Mouse (Mus musculus): ENCODE measurements at regions not wholly inside any gene's neighbourhood (a gene's known extent, or its start where the extent isn't known, plus 50 kb on each side); places are given as distances from the start of the nearest gene placed in this dataset.
A peak's percentile ranks its signal among the peaks of the same experiment; 100 is the strongest.

DNA sequence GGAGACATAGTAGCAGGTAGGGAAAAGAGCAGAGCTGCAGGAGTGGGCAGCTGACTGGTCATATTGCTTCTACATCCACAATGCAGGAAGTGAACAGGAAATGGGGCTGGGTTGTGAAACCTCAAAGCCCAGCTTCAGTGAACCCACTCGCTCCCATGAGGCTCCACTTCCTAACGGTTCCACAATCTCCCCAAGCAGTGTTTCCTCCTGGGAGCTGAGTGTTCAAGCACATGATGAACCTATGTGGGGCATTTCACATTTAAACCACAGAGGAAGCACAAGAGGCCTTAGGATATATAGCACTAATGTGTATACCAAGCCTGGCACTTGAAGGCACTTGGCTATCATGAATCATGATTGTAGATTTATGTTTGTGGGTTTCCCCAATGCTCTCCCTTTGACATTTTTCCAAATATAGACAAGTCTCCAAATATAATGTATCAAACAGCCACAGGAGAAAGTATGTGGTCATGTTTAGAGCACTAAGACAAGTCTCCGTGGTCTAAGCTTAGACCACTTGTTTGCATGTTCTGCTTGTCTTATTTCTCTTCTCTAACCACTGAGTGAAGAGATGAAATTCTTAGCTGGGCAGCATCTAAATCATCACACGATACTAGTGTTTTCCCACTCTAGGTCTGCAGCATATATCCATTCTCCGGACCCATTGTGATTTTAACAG, 734.5 kb upstream of the Lrrc6 start:
- H3K9me3 ChIP-seq (ENCODE audit: control insufficient read depth, low read length), result no peaks in the 10 kb centered on the region
- no peaks in the 10 kb centered on the region for H3K4me1 ChIP-seq (ENCODE audit: control insufficient read depth, insufficient read depth, low read length)
- no peak overlapping the region for H3K4me2 ChIP-seq (ENCODE audit: low read depth, severe bottlenecking)
- H3K27ac ChIP-seq (replicated peaks; ENCODE audit: low read depth, low read length), result no peak overlapping the region
- no peak for DNase-seq (ENCODE audit: low spot score)
- no peak overlapping the region for H3K4me3 ChIP-seq (ENCODE audit: low read depth, low read length)
- no peaks in the 10 kb centered on the region for H3K36me3 ChIP-seq (ENCODE audit: control insufficient read depth, insufficient read depth, low read length)
- no peak for ATAC-seq (ENCODE audit: insufficient number of reproducible peaks, low FRiP score, low TSS enrichment, low read depth)
- H3K9ac ChIP-seq (ENCODE audit: low read length), result no peak overlapping the region
- 84% methylated on average over 5 of the region's 5 CpGs for WGBS
- H3K27me3 ChIP-seq (ENCODE audit: control insufficient read depth, insufficient read depth, low read length), result no peaks in the 10 kb centered on the region

DNA sequence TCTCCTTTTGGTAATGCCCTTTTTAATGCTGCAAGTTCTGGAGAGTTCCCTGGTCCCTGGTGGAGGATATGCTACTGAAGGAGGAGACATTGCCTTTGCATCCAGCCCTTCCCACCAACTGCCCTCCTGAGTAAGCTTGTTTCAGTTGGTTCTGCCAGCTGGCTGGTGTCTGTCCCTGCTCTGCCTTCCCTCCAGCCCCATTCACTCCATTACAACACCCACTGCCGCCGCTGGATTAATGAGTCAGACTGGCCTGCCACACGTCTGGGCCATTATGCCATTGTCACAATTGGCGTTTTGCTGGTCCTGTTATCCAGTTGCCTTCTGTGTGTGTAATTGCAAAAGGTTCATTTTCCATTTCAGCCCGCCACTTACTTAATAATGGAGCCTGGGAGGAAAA, 728.6 kb upstream of the Lrrc6 start:
- Histone ChIP-seq H3K4me3 (ENCODE audit: low read depth, low read length) (no peak overlapping the region), H3K4me2 (ENCODE audit: low read depth, severe bottlenecking) (no peak overlapping the region), H3K27me3 (ENCODE audit: control insufficient read depth, insufficient read depth, low read length) (no peaks in the 10 kb centered on the region), H3K9me3 (ENCODE audit: control insufficient read depth, low read length) (no peaks in the 10 kb centered on the region), H3K36me3 (ENCODE audit: control insufficient read depth, insufficient read depth, low read length) (no peaks in the 10 kb centered on the region), H3K4me1 (ENCODE audit: control insufficient read depth, insufficient read depth, low read length) (no peaks in the 10 kb centered on the region), H3K9ac (ENCODE audit: low read length) (no peak overlapping the region), H3K27ac (replicated peaks; ENCODE audit: low read depth, low read length) (no peak overlapping the region)
- 72% methylated on average over 5 of the region's 5 CpGs for WGBS
- DNase-seq (ENCODE audit: low spot score), result no peak
- ATAC-seq (ENCODE audit: insufficient number of reproducible peaks, low FRiP score, low TSS enrichment, low read depth), result no peak

DNA sequence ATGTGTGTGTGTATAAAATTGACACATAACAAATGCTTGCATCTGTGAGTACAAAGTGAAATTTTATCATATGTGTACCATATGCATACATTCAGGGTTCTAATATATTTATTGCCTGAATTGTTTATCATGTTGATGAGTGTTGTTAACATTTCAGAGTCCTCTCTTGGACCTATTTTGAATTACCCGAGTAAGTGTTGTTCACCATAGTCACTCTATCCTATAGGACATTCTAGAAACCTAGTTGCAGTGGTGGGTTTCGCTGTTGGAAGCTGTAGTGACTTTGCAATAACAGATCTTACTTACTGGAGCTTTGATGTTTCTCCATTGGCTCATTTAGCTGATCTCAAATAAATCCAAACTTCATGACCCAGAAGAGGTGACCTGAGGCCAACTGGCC, 727.9 kb upstream of the Lrrc6 start:
- H3K27ac ChIP-seq (replicated peaks; ENCODE audit: low read depth, low read length), result no peak overlapping the region
- no peaks in the 10 kb centered on the region for H3K4me1 ChIP-seq (ENCODE audit: control insufficient read depth, insufficient read depth, low read length)
- H3K4me3 ChIP-seq (ENCODE audit: low read depth, low read length), result no peak overlapping the region
- no peaks in the 10 kb centered on the region for H3K9me3 ChIP-seq (ENCODE audit: control insufficient read depth, low read length)
- H3K27me3 ChIP-seq (ENCODE audit: control insufficient read depth, insufficient read depth, low read length), result no peaks in the 10 kb centered on the region
- H3K9ac ChIP-seq (ENCODE audit: low read length), result no peak overlapping the region
- no peak overlapping the region for H3K4me2 ChIP-seq (ENCODE audit: low read depth, severe bottlenecking)
- ATAC-seq (ENCODE audit: insufficient number of reproducible peaks, low FRiP score, low TSS enrichment, low read depth) (no peak), DNase-seq (ENCODE audit: low spot score) (no peak)
- H3K36me3 ChIP-seq (ENCODE audit: control insufficient read depth, insufficient read depth, low read length), result no peaks in the 10 kb centered on the region
- WGBS, result 89% methylated on average over 2 of the region's 2 CpGs

DNA sequence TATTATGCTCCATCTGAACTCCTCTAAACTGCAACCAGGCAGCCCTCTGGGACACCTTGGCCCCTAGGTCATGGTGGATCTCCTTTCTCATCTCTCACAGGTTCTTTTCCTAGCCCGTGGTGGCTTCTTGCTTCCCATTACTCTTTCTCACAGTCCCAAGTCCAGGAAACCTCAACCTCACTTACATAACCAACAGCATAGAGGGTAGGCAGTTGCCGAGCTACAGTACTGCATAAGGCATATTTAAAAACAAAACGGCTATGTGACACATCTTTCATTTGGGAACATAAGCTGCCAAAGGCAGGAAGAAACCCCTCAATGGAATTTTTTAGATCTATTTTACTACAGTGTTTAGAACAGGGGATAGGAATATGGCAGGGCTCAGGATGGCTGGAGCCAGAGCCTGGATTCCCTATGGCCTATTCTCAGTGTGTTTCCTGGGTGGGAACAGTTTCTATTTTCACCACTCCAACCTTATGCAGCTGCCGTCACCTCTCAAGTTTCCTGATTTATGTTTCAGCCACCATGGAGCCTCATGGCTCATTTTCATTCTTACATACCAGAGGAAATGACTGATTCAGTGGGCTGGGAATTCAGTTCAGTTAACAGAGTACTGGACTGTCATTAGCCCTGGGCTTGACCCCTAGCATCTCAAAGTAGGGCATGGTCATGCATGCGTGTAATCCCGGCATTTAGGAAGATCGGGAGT, 726.9 kb upstream of the Lrrc6 start:
- ATAC-seq (ENCODE audit: insufficient number of reproducible peaks, low FRiP score, low TSS enrichment, low read depth) (peak; percentile 60; the same call in 1 of the 2 replicates), DNase-seq (ENCODE audit: low spot score) (peak; percentile 27)
- Histone ChIP-seq H3K9me3 (ENCODE audit: control insufficient read depth, low read length) (no peaks in the 10 kb centered on the region), H3K36me3 (ENCODE audit: control insufficient read depth, insufficient read depth, low read length) (no peaks in the 10 kb centered on the region), H3K4me3 (ENCODE audit: low read depth, low read length) (no peak overlapping the region), H3K4me1 (ENCODE audit: control insufficient read depth, insufficient read depth, low read length) (no peaks in the 10 kb centered on the region), H3K4me2 (ENCODE audit: low read depth, severe bottlenecking) (no peak overlapping the region), H3K27me3 (ENCODE audit: control insufficient read depth, insufficient read depth, low read length) (no peaks in the 10 kb centered on the region), H3K9ac (ENCODE audit: low read length) (no peak overlapping the region), H3K27ac (replicated peaks; ENCODE audit: low read depth, low read length) (no peak overlapping the region)
- 70% methylated on average over 7 of the region's 7 CpGs for WGBS

- DNase-seq (ENCODE audit: low spot score), result no peak
- Histone ChIP-seq H3K9ac (ENCODE audit: low read length) (no peak overlapping the region), H3K4me3 (ENCODE audit: low read depth, low read length) (no peak overlapping the region), H3K4me2 (ENCODE audit: low read depth, severe bottlenecking) (no peak overlapping the region), H3K4me1 (ENCODE audit: control insufficient read depth, insufficient read depth, low read length) (no peaks in the 10 kb centered on the region), H3K9me3 (ENCODE audit: control insufficient read depth, low read length) (no peaks in the 10 kb centered on the region), H3K27ac (replicated peaks; ENCODE audit: low read depth, low read length) (no peak overlapping the region), H3K27me3 (ENCODE audit: control insufficient read depth, insufficient read depth, low read length) (no peaks in the 10 kb centered on the region), H3K36me3 (ENCODE audit: control insufficient read depth, insufficient read depth, low read length) (no peaks in the 10 kb centered on the region)
- 82% methylated on average over 9 of the region's 9 CpGs for WGBS
- no peak for ATAC-seq (ENCODE audit: insufficient number of reproducible peaks, low FRiP score, low TSS enrichment, low read depth)
Measured at GRCm38 (mm10) chr15:67226900-67227299, 726.2 kb upstream of the Lrrc6 start.
